ENCODE assay signal across 12 mouse cellular contexts in the genomic region with DNA sequence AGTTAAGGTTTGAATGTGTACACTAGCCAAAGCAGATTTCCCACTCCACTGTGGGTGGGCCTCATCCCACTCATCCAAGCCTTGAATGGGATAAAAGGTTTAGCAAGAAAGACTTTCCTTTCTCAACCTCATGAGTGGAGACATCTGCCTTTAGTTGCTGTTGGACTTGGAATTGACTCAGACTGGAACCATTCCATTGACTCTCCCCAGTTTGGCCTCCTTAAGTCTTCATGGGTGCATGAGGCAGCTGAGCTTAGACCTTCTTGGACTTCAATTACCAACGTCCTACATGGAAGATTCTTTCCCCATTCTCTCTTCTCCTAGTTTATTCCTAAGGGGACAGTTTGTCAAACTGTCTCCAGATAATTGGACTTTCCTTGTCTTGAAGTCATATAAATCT.
"Had no signal": no experiment of that assay in that cellular context is flagged by ENCODE, and none has a peak within 500 bp of the region (broad histone marks: within the 10 kb centered on the region; RNA-seq: fewer than 3 reads in every experiment).

No protein-coding gene starts in this region.

- H3K27me3 ChIP-seq: limb, embryonic 13.5 days; neural tube, embryonic 15.5 days had no signal

- H3K4me3 ChIP-seq: limb, embryonic 13.5 days; midbrain, embryonic 10.5 days; myocyte; neural tube, embryonic 15.5 days had no signal

- H3K9ac ChIP-seq: limb, embryonic 13.5 days; liver, embryonic 14.5 days; neural tube, embryonic 15.5 days had no signal

- H3K27ac ChIP-seq: hindbrain, postnatal 0 days; limb, embryonic 13.5 days; liver, embryonic 14.5 days; midbrain, embryonic 10.5 days; neural tube, embryonic 15.5 days had no signal

- H3K4me2 ChIP-seq: limb, embryonic 13.5 days; neural tube, embryonic 15.5 days had no signal

- ATAC-seq: hindbrain, postnatal 0 days had no signal

- H3K36me3 ChIP-seq: limb, embryonic 13.5 days; midbrain, embryonic 10.5 days; neural tube, embryonic 15.5 days had no signal

- DNase-seq: kidney, adult 9 months; left cerebral cortex, postnatal 4 days; lung, adult 2 months; midbrain, embryonic 14.5 days; right cerebral cortex, adult 18-20 months; right cerebral cortex, postnatal 25 days had no signal

- H3K9me3 ChIP-seq: limb, embryonic 13.5 days; midbrain, embryonic 10.5 days; neural tube, embryonic 15.5 days had no signal

- H3K4me1 ChIP-seq: midbrain, embryonic 10.5 days; neural tube, embryonic 15.5 days had no signal
